Mouse (Mus musculus) brain, embryonic 14.5 days (tissue): ENCODE measurements around the gene Med9. TPM values are rescaled to one million over a fixed set of nuclear protein-coding genes. Genes with fewer than 3 reads are reported as not detected.
"Not testable (repeated sequence)": the region's sequence is repeated elsewhere in the genome, so short reads cannot be mapped to it uniquely, and the experiment has no call there.

ENCODE experiments used
- DNase-seq: peaks from one replicate; pipeline ENCODE4 v3.0.0-alpha.2; 2011; ENCODE audit warnings: low read depth
- CTCF ChIP-seq: fragments of 200-500 bp; IDR thresholded peaks from 2 replicates; pipeline ENCODE4 v1.5.1; 2012; ENCODE audit warnings: inconsistent platforms, mild to moderate bottlenecking, moderate library complexity, borderline replicate concordance; ENCODE audit not compliant: insufficient read depth, insufficient read length; ENCODE audit errors: extremely low read depth
- POLR2A ChIP-seq: fragments of 200-500 bp; IDR thresholded peaks from 2 replicates; pipeline ENCODE4 v1.6.1; 2012; ENCODE audit warnings: mild to moderate bottlenecking, inconsistent platforms, borderline replicate concordance; ENCODE audit not compliant: poor library complexity, insufficient read depth, insufficient read length, severe bottlenecking; ENCODE audit errors: extremely low read depth
- polyA plus RNA-seq: library from polyadenylated mRNA; depleted of rRNA; stranded (reverse); fragments of >200 nt; gene quantifications from 2 replicates; pipeline ENCODE4 v1.2.3, GENCODE M21; 2012

The Med9 gene
- polyA plus RNA-seq, 1 experiment: 21.9 TPM

DNA sequence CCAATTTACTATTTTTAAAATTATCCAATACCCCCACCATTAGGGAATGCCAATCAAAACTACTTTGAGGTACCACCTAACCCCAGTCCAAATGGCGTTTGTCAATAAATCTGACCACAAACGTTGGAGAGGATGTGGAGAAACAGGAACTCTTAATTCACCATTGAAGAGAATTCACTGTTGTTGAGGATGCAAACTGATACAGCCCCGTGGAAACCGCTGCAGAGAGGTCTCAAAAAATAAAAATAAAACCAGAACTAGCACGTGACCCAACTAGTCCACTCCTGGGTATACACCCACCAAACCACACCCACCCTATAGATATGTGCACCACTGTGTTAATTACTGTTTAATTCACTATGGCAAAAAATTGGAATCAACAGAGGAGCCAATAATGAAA is 27.7 kb upstream of the Med9 start:
- TF ChIP-seq POLR2A: no peak
- no peak for TF ChIP-seq CTCF
- DNase-seq: no peak

DNA sequence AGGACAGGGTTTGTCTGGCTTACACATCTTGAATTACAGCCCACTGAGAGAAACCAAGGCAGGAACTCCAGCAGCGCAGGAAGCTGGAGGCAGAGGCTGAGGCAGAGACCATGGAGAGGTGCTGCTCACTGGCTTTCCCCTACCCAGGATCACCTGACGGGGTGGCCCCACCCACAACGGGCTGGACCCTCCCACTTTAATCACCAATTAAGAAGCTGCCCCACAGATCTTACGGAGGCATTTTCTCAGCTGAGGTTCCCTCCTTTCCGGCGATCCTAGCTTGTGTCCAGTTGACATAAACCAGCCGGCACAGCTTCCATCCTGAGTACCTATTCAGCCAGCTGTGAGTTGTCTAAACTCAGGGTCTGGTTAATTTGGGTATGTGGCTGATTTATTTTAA is 26.7 kb upstream of the Med9 start:
- DNase-seq: no peak
- TF ChIP-seq POLR2A (no peak), CTCF (no peak)

DNA sequence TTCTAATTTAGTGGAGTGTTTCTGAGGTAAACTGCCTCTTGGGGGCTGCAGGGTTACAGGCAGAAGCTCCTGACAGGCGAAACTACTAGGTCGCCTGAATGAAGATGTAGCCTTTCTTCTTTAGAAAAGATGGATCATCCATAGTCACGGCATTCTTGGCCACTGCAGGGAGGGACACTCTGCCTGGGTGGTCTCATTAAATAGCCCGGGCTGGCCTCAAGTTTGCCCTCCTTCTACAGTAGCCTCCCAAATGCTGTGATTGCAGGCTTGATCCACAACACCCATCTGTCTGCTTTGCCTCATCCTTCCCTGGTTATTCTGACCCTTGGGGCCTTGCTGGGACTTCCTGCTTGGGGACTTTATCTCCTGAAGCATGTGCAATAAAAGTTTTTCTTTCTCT is 18.0 kb upstream of the Med9 start:
- TF ChIP-seq POLR2A (no peak), CTCF (no peak)

DNA sequence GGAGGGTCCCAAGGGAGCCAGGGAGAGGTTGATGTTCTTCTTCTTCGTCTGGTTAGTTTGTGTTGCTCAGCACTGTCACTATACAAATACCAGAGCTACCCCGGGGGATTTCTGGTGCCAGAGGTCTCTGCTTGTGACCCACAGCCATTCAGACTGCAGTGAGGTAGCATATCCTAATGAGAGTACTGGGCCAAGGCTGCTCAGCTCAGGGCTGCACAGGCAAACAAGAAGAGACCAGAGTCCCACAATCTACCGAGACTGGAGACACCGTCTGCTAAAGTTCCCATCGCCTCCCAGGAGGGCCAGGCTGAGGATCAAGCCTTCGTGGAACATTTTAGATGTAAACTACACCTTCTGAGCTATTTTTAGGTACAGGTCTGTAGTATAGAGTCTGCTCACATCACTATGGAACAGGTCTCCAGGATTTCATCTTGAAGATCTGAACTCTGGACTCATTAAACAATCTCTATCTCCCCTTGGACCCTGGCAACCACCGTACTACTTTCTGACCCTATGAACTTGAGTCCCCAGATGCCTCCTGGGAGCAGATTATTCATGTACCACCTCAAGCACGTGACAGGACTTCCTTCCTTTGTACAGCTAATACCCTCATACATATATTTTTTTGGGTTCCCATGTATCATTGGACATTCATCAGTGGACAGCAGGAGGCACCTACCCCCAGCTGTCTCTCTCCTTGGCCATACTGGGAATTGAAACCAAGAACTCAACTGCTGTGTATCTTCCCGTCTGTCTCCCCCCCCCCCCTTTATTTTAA is 15.3 kb upstream of the Med9 start:
- TF ChIP-seq POLR2A (no peak), CTCF (no peak)
- DNase-seq: no peak

More for the DNA sequence above, 18.0 kb upstream of the Med9 start:
- no peak for DNase-seq

DNA sequence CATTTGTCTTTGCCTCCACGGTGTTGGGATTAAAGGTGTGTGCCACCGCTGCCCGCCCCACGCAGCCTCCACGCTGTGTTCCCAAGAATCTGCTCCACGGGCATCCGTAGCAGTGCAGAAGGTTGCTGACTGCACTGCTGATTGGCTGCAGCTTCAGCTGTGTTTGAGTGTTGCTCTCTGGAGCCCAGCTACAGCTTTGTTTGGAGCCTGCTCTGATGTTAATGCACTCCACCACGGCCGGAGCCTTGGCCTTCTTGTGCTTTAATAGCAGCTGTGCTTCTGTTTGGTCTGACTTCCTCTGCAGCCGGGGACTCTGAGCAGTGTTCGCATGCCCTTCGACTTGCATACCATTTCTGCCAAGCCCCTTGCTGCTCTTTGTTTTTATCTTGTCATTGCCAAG is 14.1 kb upstream of the Med9 start:
- peak; percentile 53 for DNase-seq
- TF ChIP-seq CTCF (no peak), POLR2A (no peak)

DNA sequence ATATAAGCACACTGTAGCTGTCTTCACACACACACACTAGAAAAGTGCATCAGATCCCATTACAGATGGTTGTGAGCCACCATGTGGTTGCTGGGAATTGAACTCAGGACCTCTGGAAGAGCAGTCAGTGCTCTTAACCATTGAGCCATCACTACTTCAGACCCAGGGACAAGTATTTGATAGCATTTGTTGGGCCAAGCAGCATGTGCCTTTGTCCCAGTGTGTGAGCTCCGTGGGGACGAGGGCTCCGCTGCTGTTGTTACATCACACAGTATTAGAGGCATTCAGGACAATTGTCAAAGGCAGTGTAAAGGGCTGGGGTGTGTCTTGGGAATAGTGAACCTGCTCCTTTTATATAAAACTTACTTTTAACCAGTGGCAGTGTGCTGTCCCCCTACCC is 11.0 kb upstream of the Med9 start:
- no peak for DNase-seq
- no peak for TF ChIP-seq POLR2A
- no peak for TF ChIP-seq CTCF

DNA sequence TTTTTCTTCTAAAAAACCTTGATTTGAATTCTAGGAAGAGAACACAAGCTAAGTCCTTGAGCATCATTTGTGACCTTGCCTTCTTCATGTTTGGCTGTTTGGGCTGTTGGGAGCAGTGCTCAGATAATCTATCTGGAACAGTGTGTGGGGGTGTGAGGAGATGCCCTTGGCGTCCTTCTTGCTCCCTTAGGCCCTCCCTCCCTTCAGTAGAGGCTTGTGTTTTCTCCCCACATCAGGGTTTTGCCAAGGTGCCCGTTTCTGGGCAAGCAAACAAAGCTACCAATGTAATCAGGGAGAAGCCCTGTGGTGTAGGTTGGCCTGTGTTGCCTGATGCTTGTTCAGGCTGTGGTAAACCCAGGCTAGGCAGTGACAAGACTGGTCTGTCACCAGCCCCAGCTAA is 10.4 kb upstream of the Med9 start:
- TF ChIP-seq CTCF (no peak), POLR2A (no peak)
- DNase-seq: no peak

DNA sequence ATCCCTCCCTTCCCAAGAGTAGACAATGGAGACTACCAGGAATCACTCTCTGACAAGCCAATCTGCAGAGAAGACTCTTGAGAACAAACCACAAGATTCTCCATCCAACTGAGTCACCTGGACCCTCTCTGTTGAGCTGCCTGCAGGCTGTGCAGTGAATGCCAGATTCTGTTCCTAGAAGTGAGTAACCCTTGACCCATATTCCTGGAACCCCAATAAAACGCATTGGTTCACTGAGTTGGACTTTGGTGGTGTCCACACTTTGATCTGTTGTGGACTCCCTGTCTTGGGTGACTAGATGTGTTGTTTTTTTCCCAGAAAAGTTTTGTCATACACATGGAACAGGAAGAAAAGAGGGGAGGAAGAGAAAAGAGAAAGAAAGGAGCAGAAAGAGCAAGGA is 8.2 kb upstream of the Med9 start:
- DNase-seq: no peak
- no peak for TF ChIP-seq POLR2A
- TF ChIP-seq CTCF: no peak

DNA sequence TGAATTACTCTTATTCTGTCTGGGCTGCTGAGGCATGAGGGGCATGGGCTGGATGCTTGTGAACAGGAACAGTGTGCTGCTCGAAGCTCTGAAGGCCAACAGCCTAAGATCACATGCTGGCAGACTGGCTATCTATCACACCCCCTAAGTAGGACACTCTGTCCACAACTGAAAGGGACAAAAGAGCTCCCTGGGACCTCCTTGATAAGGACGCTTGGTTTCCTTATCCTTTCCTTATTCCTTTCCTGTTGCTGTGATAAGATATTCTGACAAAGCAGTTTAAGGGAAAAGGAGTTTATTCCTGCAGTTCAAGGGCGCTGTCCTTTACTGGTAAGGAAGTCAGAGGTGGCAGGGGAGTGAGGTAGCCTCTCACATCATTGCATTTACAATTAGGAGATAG is 7.4 kb upstream of the Med9 start:
- no peak for TF ChIP-seq POLR2A
- TF ChIP-seq CTCF: no peak
- no peak for DNase-seq

DNA sequence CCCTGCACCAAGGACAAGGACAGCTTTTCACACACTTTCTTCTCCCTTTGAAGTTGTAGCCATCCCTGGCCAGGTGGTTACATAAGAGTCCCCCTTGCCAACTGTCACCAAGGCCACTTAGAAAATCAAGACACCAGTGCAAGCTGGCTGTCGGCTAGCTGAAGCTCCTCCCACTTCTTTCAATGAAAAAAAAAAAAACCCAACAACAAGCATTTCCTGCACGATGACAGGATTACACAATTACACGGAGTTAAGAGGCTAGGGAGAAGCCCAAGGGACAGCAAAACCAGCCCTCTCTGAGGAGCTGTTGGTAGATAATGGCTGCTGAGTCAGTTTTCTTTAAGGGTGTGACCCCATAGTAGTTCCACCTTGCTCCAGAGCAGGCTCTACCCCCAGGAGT is 6.6 kb upstream of the Med9 start:
- no peak for DNase-seq
- TF ChIP-seq CTCF (no peak), POLR2A (no peak)

DNA sequence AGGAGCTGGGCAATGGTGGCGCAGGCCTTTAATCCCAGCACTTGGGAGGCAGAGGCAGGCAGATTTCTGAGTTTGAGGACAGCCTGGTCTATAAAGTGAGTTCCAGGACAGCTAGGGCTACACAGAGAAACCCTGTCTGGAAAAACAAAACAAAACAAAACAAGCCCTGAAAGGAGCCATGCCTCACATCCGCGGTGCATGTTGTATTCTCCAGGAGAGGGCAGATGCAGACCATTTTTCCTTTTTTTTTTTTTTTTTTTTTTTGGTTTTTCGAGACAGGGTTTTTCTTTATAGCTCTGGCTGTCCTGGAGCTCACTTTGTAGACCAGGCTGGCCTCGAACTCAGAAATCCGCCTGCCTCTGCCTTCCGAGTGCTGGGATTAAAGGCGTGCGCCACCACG is 3.2 kb upstream of the Med9 start:
- DNase-seq: not testable (repeated sequence)

DNA sequence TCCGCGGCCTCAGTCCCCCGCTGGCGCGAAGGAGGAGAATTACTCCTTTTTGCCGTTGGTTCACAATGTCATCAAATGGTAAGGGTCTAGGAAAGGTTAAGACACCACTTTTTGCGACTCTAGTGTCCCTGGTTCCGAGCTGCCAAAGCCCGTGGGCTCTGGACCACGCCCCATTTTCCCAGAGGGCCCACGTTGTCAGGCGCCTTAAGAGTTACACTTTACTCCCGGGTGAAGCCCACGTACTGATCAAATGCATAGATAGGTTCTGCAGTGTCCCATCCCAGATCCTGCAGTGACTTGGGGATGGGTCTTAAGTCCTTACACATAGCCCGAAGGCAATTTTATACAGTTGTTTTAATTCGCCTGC is 378 bp downstream of the Med9 start:
- DNase-seq: no peak

More for the DNA sequence above, 378 bp downstream of the Med9 start:
- TF ChIP-seq CTCF (no peak), POLR2A (no peak)
